Mouse (Mus musculus): ENCODE measurements around the gene Igsf8. TPM values are rescaled to one million over a fixed set of nuclear protein-coding genes. Genes with fewer than 3 reads are reported as not detected.

The Igsf8 gene
- polyA plus RNA-seq, 1 experiment from 2014 or later: 12.8 TPM

DNA sequence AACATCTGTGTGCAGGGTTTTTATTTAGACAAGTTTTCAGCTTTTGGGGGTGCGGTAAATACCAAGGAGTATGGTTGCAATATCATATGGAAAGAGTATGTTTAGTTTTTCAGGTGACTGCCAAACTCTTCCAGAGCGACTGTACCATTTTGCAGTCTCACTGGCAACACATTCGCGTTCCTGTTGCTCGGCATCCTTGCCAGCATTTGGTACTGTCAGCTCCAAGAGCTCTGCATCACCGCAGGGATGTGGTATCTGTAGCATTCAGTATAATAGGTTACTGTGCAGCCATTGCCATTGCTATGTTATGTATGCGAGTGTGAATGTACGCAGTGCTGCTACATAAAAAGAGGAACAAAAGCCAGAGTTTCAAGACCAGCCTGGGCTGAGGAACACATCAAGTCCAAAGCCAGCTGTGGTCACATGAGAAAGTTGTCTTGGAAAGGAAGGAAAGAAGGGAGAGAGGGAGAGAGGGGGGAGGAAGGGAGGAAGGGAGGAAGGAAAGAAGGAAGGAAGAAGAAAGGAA, 70.0 kb downstream of the Igsf8 start:
- Histone ChIP-seq H3K36me3 (replicated peaks; ENCODE audit: insufficient read depth, low read length) (no peaks in the 10 kb centered on the region), H3K9me3 (ENCODE audit: low read length) (no peaks in the 10 kb centered on the region), H3K9ac (replicated peaks) (no peak overlapping the region), H3K27me3 (ENCODE audit: insufficient read depth, low read length) (peaks cover 43% of the 10 kb centered on the region), H3K4me2 (ENCODE audit: low read depth, low read length) (no peak overlapping the region), H3K27ac (ENCODE audit: low read depth) (no peak overlapping the region), H3K4me1 (ENCODE audit: insufficient read depth) (peaks cover 2% of the 10 kb centered on the region; the same call in 1 of the 2 replicates), H3K4me3 (ENCODE audit: low read depth, low read length) (no peak overlapping the region)
- 55% methylated on average over 8 of the region's 8 CpGs for WGBS (ENCODE audit: insufficient replicate concordance)
- ATAC-seq: no peak
- no peak for TF ChIP-seq EP300 (IDR thresholded peaks at IDR 0.05; ENCODE audit: low read depth)
- no peak for TF ChIP-seq CTCF (IDR thresholded peaks at IDR 0.05; ENCODE audit: low read depth)
- DNase-seq: no peak

DNA sequence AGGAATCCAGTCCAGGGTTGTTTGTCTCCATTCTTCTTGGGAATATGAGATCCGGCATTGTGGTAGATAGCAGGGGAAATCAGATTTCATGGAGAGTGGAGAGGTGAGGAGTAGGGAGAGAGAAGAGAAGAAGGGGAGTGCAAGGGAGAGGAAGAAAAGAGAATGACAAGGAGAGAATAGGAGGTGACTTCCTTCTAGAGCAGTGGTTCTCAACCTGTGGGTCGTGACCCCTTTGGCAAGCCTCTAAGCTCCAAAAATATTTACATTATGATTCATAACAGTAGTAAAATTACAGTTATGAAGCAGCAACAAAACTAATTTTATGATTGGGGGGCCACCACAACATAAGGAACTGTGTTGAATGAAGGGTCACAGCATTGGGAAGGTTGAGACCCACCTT, 71.5 kb downstream of the Igsf8 start:
- H3K4me3 ChIP-seq (ENCODE audit: low read depth, low read length): no peak overlapping the region
- WGBS (ENCODE audit: insufficient replicate concordance): 74% methylated on average over 2 of the region's 2 CpGs

DNA sequence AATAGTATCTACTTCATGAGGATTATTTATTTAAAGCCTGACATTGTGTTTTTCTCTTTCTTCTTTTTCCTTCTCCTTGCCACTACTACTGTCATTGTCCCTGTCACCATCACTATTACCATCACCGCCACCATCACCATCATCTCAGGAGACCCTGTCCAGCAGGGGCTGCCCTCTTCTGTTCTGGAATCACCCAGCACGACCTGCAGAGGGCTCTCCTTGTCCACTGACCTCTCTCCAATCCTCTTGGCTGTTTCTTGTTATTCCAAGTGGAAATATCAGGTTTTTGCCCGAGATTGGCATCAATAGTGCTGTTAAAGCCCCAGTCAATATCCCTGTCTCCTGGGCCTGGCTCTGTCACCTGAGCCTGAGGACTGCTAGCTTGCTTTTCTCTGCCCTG, 72.1 kb downstream of the Igsf8 start:
- peaks cover 2% of the 10 kb centered on the region; the same call in 1 of the 2 replicates for H3K4me1 ChIP-seq (ENCODE audit: insufficient read depth)
- DNase-seq (no peak), ATAC-seq (no peak)
- no peak overlapping the region for H3K4me2 ChIP-seq (ENCODE audit: low read depth, low read length)
- TF ChIP-seq CTCF (IDR thresholded peaks at IDR 0.05; ENCODE audit: low read depth) (peak; percentile 34; the same call in 1 of the 2 replicates), EP300 (IDR thresholded peaks at IDR 0.05; ENCODE audit: low read depth) (no peak)
- WGBS (ENCODE audit: insufficient replicate concordance): 25% methylated on average over 3 of the region's 3 CpGs
- no peaks in the 10 kb centered on the region for H3K9me3 ChIP-seq (ENCODE audit: low read length)
- H3K4me3 ChIP-seq (ENCODE audit: low read depth, low read length): no peak overlapping the region
- H3K9ac ChIP-seq (replicated peaks): no peak overlapping the region
- H3K27me3 ChIP-seq (ENCODE audit: insufficient read depth, low read length): peaks cover 34% of the 10 kb centered on the region
- no peak overlapping the region for H3K27ac ChIP-seq (ENCODE audit: low read depth)
- H3K36me3 ChIP-seq (replicated peaks; ENCODE audit: insufficient read depth, low read length): no peaks in the 10 kb centered on the region

More for the DNA sequence above, 71.5 kb downstream of the Igsf8 start:
- no peak for TF ChIP-seq CTCF (IDR thresholded peaks at IDR 0.05; ENCODE audit: low read depth)
- TF ChIP-seq EP300 (IDR thresholded peaks at IDR 0.05; ENCODE audit: low read depth): no peak
- H3K36me3 ChIP-seq (replicated peaks; ENCODE audit: insufficient read depth, low read length): no peaks in the 10 kb centered on the region
- no peak for ATAC-seq
- DNase-seq: no peak
- H3K4me2 ChIP-seq (ENCODE audit: low read depth, low read length): no peak overlapping the region
- H3K9ac ChIP-seq (replicated peaks): no peak overlapping the region
- peaks cover 33% of the 10 kb centered on the region for H3K27me3 ChIP-seq (ENCODE audit: insufficient read depth, low read length)
- no peak overlapping the region for H3K27ac ChIP-seq (ENCODE audit: low read depth)
- peaks cover 2% of the 10 kb centered on the region; the same call in 1 of the 2 replicates for H3K4me1 ChIP-seq (ENCODE audit: insufficient read depth)
- H3K9me3 ChIP-seq (ENCODE audit: low read length): no peaks in the 10 kb centered on the region

DNA sequence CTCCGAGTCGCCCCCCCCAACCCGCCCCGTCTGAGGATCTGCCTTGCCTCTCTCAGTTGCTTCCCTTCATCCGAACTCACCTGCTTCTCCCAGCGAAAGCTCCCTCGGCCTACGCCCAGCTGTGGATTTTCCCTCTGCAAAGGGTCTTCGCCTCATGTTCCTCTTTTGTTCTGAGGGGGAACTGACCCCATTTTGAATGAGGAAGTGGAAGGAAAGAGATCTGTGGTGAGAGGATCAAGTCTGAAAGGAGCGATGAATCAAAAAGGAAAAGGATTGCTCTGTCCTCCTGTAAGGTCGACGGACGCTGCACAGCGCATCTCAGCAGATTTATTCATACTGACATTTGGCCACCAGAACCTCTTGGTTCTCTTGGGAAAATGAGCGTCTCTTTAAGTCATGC, 74.4 kb downstream of the Igsf8 start:
- Histone ChIP-seq H3K9me3 (ENCODE audit: low read length) (no peaks in the 10 kb centered on the region), H3K4me3 (ENCODE audit: low read depth, low read length) (no peak overlapping the region), H3K36me3 (replicated peaks; ENCODE audit: insufficient read depth, low read length) (no peaks in the 10 kb centered on the region), H3K27me3 (ENCODE audit: insufficient read depth, low read length) (peaks cover 33% of the 10 kb centered on the region), H3K27ac (ENCODE audit: low read depth) (no peak overlapping the region), H3K4me1 (ENCODE audit: insufficient read depth) (peaks cover 7% of the 10 kb centered on the region), H3K4me2 (ENCODE audit: low read depth, low read length) (no peak overlapping the region), H3K9ac (replicated peaks) (no peak overlapping the region)
- DNase-seq: no peak
- TF ChIP-seq CTCF (IDR thresholded peaks at IDR 0.05; ENCODE audit: low read depth) (no peak), EP300 (IDR thresholded peaks at IDR 0.05; ENCODE audit: low read depth) (no peak)
- 38% methylated on average over 15 of the region's 15 CpGs for WGBS (ENCODE audit: insufficient replicate concordance)
- no peak for ATAC-seq

DNA sequence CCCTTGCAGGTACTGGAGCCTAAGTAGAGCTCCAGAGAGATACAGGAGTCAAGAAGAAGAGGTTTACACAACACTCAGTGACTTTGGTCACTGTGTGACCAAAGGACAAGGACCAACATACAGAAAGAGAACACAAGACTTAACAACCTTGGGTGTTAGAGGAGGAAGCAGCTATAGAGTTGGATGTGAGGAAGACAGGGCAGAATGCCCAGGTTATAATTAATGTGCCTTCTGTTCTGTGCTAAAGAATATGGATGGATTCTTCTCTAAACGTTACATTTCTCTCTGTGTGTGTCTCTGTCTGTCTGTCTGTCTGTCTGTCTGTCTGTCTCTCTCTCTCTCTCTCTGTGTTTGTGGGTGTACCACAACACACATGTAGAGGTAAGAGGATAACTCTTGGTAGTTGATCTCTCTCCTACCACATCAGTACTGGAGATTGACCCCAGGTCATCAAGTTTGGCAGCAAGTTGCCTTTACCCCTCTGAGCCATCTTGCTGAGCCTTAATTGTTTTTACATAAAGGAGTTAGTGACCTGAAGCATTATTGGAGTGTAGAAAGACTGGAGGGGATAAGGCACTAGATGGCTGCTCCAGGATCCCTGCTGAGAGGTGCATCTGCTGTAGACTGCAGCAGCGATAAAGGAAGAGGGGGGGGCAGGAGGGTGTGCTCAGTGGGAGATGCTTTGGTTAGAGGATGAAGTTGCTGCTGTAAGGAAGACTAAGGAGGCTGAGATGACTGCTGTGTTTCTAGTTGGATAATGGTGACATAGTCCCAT, 76.2 kb downstream of the Igsf8 start:
- H3K9me3 ChIP-seq (ENCODE audit: low read length): no peaks in the 10 kb centered on the region
- TF ChIP-seq CTCF (IDR thresholded peaks at IDR 0.05; ENCODE audit: low read depth): no peak
- TF ChIP-seq EP300 (IDR thresholded peaks at IDR 0.05; ENCODE audit: low read depth): no peak
- no peaks in the 10 kb centered on the region for H3K36me3 ChIP-seq (replicated peaks; ENCODE audit: insufficient read depth, low read length)
- no peak for DNase-seq
- H3K27me3 ChIP-seq (ENCODE audit: insufficient read depth, low read length): peaks cover 46% of the 10 kb centered on the region
- WGBS (ENCODE audit: insufficient replicate concordance): 50% methylated on average over 2 of the region's 2 CpGs
- H3K4me1 ChIP-seq (ENCODE audit: insufficient read depth): peaks cover 13% of the 10 kb centered on the region
- H3K9ac ChIP-seq (replicated peaks): no peak overlapping the region
- no peak overlapping the region for H3K4me2 ChIP-seq (ENCODE audit: low read depth, low read length)
- H3K4me3 ChIP-seq (ENCODE audit: low read depth, low read length): no peak overlapping the region
- no peak overlapping the region for H3K27ac ChIP-seq (ENCODE audit: low read depth)
- no peak for ATAC-seq

DNA sequence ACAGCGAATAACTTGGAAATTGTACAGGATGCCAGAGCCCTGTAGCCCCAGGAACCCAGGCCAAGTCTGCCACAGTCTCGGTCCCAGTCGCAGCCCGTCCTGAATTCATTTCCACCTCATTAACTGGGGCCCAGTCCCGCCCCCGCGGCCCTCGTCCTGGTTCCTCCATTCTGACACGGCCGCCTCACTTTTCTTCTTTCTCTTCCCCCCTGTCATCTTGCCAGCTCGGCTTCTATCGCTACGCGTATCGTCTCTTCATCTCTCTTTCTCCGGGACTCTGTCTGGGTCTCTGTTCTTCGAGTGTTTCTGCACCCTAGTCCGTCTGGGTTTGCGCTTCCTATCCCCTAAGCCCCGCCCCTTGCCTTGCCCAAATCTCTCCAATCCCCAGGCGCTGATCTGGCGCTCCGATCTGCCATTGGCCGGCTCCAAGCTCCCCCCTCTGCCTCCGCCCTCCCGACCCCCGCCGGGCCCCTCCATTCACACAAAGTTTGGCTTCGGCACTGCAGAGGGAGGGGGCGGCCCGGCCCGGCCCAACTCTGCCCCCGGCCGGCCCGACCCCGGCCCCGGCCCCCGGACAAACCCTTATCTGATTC, 79.4 kb downstream of the Igsf8 start, which contains the start of gene Kcnj10:
Gene Kcnj10, plus strand, starts transcription at position 482 of the 593 bp plus-strand sequence.
- Histone ChIP-seq H3K36me3 (replicated peaks; ENCODE audit: insufficient read depth, low read length) (no peaks in the 10 kb centered on the region), H3K9me3 (ENCODE audit: low read length) (no peaks in the 10 kb centered on the region), H3K4me1 (ENCODE audit: insufficient read depth) (peaks cover 15% of the 10 kb centered on the region), H3K4me2 (ENCODE audit: low read depth, low read length) (peak within 1 kb of the TSS; percentile 72), H3K27me3 (ENCODE audit: insufficient read depth, low read length) (peaks cover 52% of the 10 kb centered on the region), H3K9ac (replicated peaks) (no peak within 1 kb of the TSS), H3K27ac (ENCODE audit: low read depth) (no peak within 1 kb of the TSS), H3K4me3 (ENCODE audit: low read depth, low read length) (peak within 1 kb of the TSS; percentile 41)
- DNase-seq: peak; percentile 73
- peak; percentile 76 for ATAC-seq
- 2% methylated on average over 37 of the region's 38 CpGs for WGBS (ENCODE audit: insufficient replicate concordance)
- TF ChIP-seq CTCF (IDR thresholded peaks at IDR 0.05; ENCODE audit: low read depth) (no peak), EP300 (IDR thresholded peaks at IDR 0.05; ENCODE audit: low read depth) (no peak)
